Mouse (Mus musculus) spleen, adult 18-20 months (tissue): ENCODE results near the gene Acaa1a.

Experiments
- DNase-seq, 2 experiments: peaks; one replicate each; pipeline ENCODE4 v3.0.0; 2022; ENCODE audit warnings: mixed read lengths in 2 of 2

Acaa1a gene

GRCm38 (mm10) chr9:119394808-119395207 is 55.3 kb downstream of the Acaa1a start:
- DNase-seq, result no peak
